Mouse (Mus musculus) embryonic fibroblast, embryonic 13.5 days (primary cell): Measurements from ENCODE around the gene Lgals3bp.

ENCODE experiments used
- CTCF ChIP-seq: IDR thresholded peaks from 2 replicates; pipeline ENCODE4 v1.5.1; 2011; ENCODE audit warnings: mild to moderate bottlenecking, control low read depth, low read length, moderate library complexity, borderline replicate concordance; ENCODE audit not compliant: insufficient read depth
- POLR2A ChIP-seq: IDR thresholded peaks from 2 replicates; pipeline ENCODE4 v1.6.1; 2011; ENCODE audit warnings: low read depth, mild to moderate bottlenecking, control low read depth, low read length, moderate library complexity

- TF ChIP-seq CTCF (no peak), POLR2A (no peak)
These were observed 7.4 kb downstream of the Lgals3bp start for GRCm38 (mm10) chr11:118394538-118394937.
